Mouse (Mus musculus) limb, embryonic 14.5 days (tissue): ENCODE measurements around the gene Tmem110. TPM values are rescaled to one million over a fixed set of nuclear protein-coding genes. Genes with fewer than 3 reads are reported as not detected.

Source experiments
- ATAC-seq: fragments of 200-750 bp; cut with Nextera tagmentation; 2 replicates; pipeline ENCODE4 v1.8.0; 2017; ENCODE audit warnings: low read depth, moderate number of reproducible peaks, moderate TSS enrichment; ENCODE audit not compliant: low FRiP score
- DNase-seq: peaks from one replicate; pipeline ENCODE4 v3.0.0-alpha.2; 2015; ENCODE audit warnings: low spot score
- H3K27ac ChIP-seq: fragments of 300-500 bp; sonication (generic); replicated peaks from 2 replicates; pipeline ENCODE4 v1.5.1; 2014; ENCODE audit warnings: low read depth, mild to moderate bottlenecking, low read length, moderate library complexity, mixed read lengths
- H3K27me3 ChIP-seq: fragments of 300-500 bp; sonication (generic); 2 replicates; pipeline ENCODE4 v1.6.1; 2014; ENCODE audit warnings: low read length, mixed read lengths; ENCODE audit not compliant: control insufficient read depth, insufficient read depth
- H3K36me3 ChIP-seq: fragments of 300-500 bp; sonication (generic); 2 replicates; pipeline ENCODE4 v1.6.1; 2014; ENCODE audit warnings: mild to moderate bottlenecking, low read length, moderate library complexity, mixed read lengths; ENCODE audit not compliant: control insufficient read depth, insufficient read depth
- H3K4me1 ChIP-seq: fragments of 300-500 bp; sonication (generic); 2 replicates; pipeline ENCODE4 v1.6.1; 2014; ENCODE audit warnings: antibody characterized with exemption, low read length, mixed read lengths; ENCODE audit not compliant: control insufficient read depth, insufficient read depth
- H3K4me2 ChIP-seq: fragments of 300-500 bp; sonication (generic); replicated peaks from 2 replicates; pipeline ENCODE4 v1.6.1; 2014; ENCODE audit warnings: low read depth, mild to moderate bottlenecking, low read length, moderate library complexity; ENCODE audit not compliant: severe bottlenecking
- H3K4me3 ChIP-seq: fragments of 300-500 bp; sonication (generic); replicated peaks from 2 replicates; pipeline ENCODE4 v1.5.1; 2014; ENCODE audit warnings: low read length
- H3K9ac ChIP-seq: fragments of 300-500 bp; sonication (generic); 2 replicates; pipeline ENCODE4 v1.6.1; 2014; ENCODE audit warnings: mild to moderate bottlenecking, low read depth, low read length, moderate library complexity; ENCODE audit not compliant: severe bottlenecking
- H3K9me3 ChIP-seq: fragments of 300-500 bp; sonication (generic); 2 replicates; pipeline ENCODE4 v1.6.1; 2016; ENCODE audit warnings: low read length; ENCODE audit not compliant: control insufficient read depth
- POLR2A ChIP-seq: fragments of 200-500 bp; IDR thresholded peaks from 2 replicates; pipeline ENCODE4 v1.8.0; 2012; ENCODE audit warnings: inconsistent platforms, mild to moderate bottlenecking, moderate library complexity, borderline replicate concordance; ENCODE audit not compliant: insufficient read depth, insufficient read length; ENCODE audit errors: extremely low read depth
- WGBS: fragments of 180-500 bp; shearing (Covaris S2); extraction: QIAGEN DNeasy Blood & Tissue Kit; methylation state at CpG from one replicate; pipeline ENCODE4 v1.1.7; 2014; 5-methylcytosine and 5-hydroxymethylcytosine counted together
- polyA plus RNA-seq, 2 experiments: library from polyadenylated mRNA; depleted of rRNA in 1 of 2; stranded (reverse) in 1 of 2; unstranded in 1 of 2; fragments of >200 nt; fragmentation: Nextera tagmentation in 1 of 2; extraction: Ambion mirVana in 1 of 2; gene quantifications; 2 replicates each; pipeline versions ENCODE4 v1.2.1 to v1.2.3; 2012 to 2014

Tmem110 gene
- polyA plus RNA-seq, 2 experiments = 31.3 to 33.4 TPM

DNA sequence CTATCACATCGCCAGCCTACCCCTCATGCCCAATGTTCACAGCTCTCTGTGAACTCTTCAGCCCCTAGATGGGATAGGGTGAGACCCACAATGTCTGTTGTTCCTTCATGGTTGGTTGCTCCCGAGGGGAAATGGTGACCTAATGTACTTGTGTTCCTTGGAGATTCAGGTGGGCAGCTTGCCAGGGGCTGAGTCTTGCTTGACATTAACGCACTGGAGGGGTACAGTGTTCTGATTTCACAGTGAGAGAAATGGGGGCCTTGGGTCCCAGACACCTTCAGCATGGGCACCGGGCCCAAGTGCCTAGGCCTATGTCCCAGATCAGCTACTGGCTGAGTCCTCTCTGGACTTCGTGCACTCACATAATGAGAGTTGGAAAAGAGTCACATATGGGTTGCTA lies 88.0 kb downstream of the Tmem110 start:
- Histone ChIP-seq H3K27ac (no peak overlapping the region), H3K36me3 (no peaks in the 10 kb centered on the region), H3K4me3 (no peak overlapping the region), H3K9ac (no peak overlapping the region), H3K4me2 (no peak overlapping the region), H3K27me3 (no peaks in the 10 kb centered on the region), H3K9me3 (no peaks in the 10 kb centered on the region), H3K4me1 (no peaks in the 10 kb centered on the region)
- TF ChIP-seq POLR2A = no peak
- 78% methylated on average over 5 of the region's 5 CpGs for WGBS
- ATAC-seq = no peak
- DNase-seq = no peak

DNA sequence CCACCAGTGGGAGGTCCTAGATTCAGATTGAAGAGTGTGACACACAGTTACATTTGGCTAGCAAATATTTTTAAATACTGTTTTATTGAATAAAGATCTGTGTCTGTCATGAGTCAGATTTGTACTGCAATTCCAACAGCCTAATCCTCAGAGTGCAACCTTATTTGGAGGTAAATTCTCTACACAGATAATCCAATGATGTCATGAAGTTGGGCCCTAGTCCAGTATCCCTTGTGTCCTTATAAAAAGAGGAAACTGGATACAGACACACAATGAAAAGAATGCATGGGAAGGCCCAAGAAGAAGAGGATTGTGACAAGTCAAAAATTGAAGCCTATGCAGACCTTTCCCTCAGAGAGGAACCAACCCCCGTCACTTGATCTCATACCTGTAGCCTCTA lies 91.1 kb downstream of the Tmem110 start:
- no peak overlapping the region for H3K27ac ChIP-seq
- WGBS = 89% methylated on average over 1 of the region's 1 CpGs
- H3K4me2 ChIP-seq = no peak overlapping the region
- no peak overlapping the region for H3K9ac ChIP-seq
- ATAC-seq (no peak), DNase-seq (no peak)
- H3K27me3 ChIP-seq = no peaks in the 10 kb centered on the region
- no peaks in the 10 kb centered on the region for H3K36me3 ChIP-seq
- H3K4me1 ChIP-seq = no peaks in the 10 kb centered on the region
- no peak overlapping the region for H3K4me3 ChIP-seq
- no peak for TF ChIP-seq POLR2A
- no peaks in the 10 kb centered on the region for H3K9me3 ChIP-seq

DNA sequence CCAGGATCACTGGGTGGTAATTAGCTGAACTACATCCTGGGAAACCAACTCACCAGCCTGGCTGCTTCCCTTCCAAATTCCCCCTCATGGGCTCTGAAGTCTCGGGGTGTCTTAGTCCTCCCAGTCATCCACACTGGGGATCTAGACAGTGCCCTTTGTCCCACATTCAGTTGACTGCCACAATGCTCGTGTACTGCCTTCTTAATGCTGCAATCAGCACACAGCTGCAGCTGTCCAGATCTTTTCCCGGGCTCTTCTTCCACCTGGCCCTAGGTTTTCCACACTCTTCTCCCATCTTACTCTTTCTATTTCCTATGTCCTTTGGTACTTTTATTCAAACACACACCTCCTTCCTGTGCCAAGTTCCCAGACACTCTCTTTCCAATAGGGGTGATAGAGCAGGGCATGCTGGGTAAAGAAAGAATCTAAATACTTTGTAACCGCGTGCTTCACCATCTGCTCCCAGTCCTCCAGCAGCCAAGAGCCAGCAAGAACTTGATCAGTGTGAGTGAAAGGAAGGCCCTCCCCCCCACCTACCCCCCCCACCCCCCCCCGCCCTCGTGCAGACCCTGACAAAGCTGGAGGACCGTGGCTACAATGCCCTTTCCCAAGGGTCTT lies 96.8 kb downstream of the Tmem110 start:
- no peaks in the 10 kb centered on the region for H3K27me3 ChIP-seq
- no peak for TF ChIP-seq POLR2A
- H3K9ac ChIP-seq = no peak overlapping the region
- H3K36me3 ChIP-seq = no peaks in the 10 kb centered on the region
- H3K9me3 ChIP-seq = no peaks in the 10 kb centered on the region
- no peak overlapping the region for H3K4me2 ChIP-seq
- WGBS = 67% methylated on average over 8 of the region's 8 CpGs
- ATAC-seq (no peak), DNase-seq (no peak)
- H3K4me1 ChIP-seq = no peaks in the 10 kb centered on the region
- no peak overlapping the region for H3K4me3 ChIP-seq
- no peak overlapping the region for H3K27ac ChIP-seq

DNA sequence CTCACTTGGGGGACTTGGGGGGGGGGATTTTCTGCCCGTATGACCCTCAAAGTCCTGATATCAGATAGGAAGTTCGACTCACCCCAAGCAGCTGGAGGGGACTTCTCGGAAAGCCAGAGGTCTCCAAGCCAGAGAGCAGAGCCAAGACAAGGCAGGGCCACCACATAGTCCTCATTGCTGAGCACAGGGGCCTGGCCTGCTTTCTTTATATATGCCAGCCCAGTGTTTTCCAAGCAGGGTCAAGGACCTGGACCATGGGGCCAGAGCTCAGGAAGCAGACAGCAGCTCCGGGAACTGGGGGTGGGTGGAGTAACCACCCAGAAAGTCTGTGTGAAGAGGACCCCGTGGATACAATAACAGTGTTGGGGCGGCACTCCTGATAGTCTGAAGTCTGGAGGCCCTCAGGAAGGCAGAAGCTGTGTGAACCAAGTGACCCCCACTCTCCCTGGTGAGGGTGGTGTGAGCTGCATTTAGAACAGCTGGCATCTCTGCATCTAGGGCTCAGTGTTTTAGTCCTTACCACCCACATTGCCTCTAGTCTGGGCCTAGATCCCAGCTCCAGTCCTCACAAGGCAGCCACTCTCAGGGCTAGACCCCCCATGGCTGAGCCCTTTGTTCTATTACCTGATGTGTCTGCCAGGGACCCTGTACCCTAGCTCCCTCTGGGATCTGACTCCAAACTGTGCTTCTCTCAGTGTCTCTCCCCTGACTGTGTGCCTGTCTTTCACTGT lies 98.2 kb downstream of the Tmem110 start, which contains the start of gene Itih3:
Gene Itih3, minus strand, starts transcription at position 386 of the 731 bp plus-strand sequence.
- ATAC-seq = no peak

DNA sequence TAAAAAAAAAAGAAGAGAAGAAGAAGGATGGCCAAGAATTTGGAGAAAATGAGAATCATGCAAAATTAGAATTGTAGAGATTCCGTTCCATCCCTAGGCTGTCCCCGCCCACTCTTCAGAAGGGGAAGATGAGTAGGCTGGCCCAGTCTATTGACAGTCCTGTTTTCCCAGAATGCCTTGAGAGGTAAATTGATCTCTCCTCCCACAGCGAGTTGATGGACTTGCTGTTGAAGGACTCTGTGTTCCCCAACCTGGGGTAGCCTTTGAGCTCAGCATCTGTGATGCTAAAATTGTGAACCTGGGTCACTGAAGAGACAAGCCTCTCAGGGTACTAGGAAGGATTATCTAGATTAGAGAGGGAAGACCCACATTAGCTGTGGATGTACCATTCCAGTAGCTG lies 100.1 kb downstream of the Tmem110 start:
- no peaks in the 10 kb centered on the region for H3K27me3 ChIP-seq
- H3K27ac ChIP-seq = no peak overlapping the region
- DNase-seq (no peak), ATAC-seq (no peak)
- no peaks in the 10 kb centered on the region for H3K4me1 ChIP-seq
- H3K36me3 ChIP-seq = no peaks in the 10 kb centered on the region
- TF ChIP-seq POLR2A = no peak
- H3K4me2 ChIP-seq = no peak overlapping the region
- no peaks in the 10 kb centered on the region for H3K9me3 ChIP-seq
- H3K4me3 ChIP-seq = no peak overlapping the region
- H3K9ac ChIP-seq = no peak overlapping the region
- 92% methylated on average over 3 of the region's 3 CpGs for WGBS

More for the DNA sequence above, 98.2 kb downstream of the Tmem110 start, which contains the start of gene Itih3:
- DNase-seq = no peak
- H3K4me1 ChIP-seq = no peaks in the 10 kb centered on the region
- H3K9ac ChIP-seq = no peak within 1 kb of the TSS
- H3K9me3 ChIP-seq = no peaks in the 10 kb centered on the region
- WGBS = 64% methylated on average over 6 of the region's 6 CpGs
- no peaks in the 10 kb centered on the region for H3K27me3 ChIP-seq
- no peak within 1 kb of the TSS for H3K27ac ChIP-seq
- no peak for TF ChIP-seq POLR2A
- H3K4me3 ChIP-seq = no peak within 1 kb of the TSS
- no peaks in the 10 kb centered on the region for H3K36me3 ChIP-seq
- H3K4me2 ChIP-seq = no peak within 1 kb of the TSS

Other genes starting within 250 kb of the Tmem110 start
- 105 and 112 TPM in 2 replicates for gene Prkcd, start 199.4 kb upstream of the Tmem110 start, polyA plus RNA-seq (2012; rRNA removed)
- gene Prkcd, start 199.4 kb upstream of the Tmem110 start, polyA plus RNA-seq (2014; fragmentation: Nextera tagmentation; extraction: Ambion mirVana) = 46.1 and 55.6 TPM in 2 replicates
- gene Rft1, start 171.2 kb upstream of the Tmem110 start, polyA plus RNA-seq (2012; rRNA removed) = 21.3 and 26.6 TPM in 2 replicates
- gene Rft1, start 171.2 kb upstream of the Tmem110 start, polyA plus RNA-seq (2014; fragmentation: Nextera tagmentation; extraction: Ambion mirVana) = 14.3 and 15.4 TPM in 2 replicates
- 6.5 and 7.7 TPM in 2 replicates for gene Sfmbt1, start 110.7 kb upstream of the Tmem110 start, polyA plus RNA-seq (2012; rRNA removed)
- 14.0 and 16.5 TPM in 2 replicates for gene Sfmbt1, start 110.7 kb upstream of the Tmem110 start, polyA plus RNA-seq (2014; fragmentation: Nextera tagmentation; extraction: Ambion mirVana)
- gene Mustn1, start 53.6 kb downstream of the Tmem110 start, polyA plus RNA-seq (2012; rRNA removed) = 17.7 and 18.1 TPM in 2 replicates
- gene Mustn1, start 53.6 kb downstream of the Tmem110 start, polyA plus RNA-seq (2014; fragmentation: Nextera tagmentation; extraction: Ambion mirVana) = 18.8 and 24.8 TPM in 2 replicates
- gene Itih4, start 60.9 kb downstream of the Tmem110 start, polyA plus RNA-seq (2012; rRNA removed) = 0.08 TPM in 2 replicates
- not detected in 2 replicates for gene Itih4, start 60.9 kb downstream of the Tmem110 start, polyA plus RNA-seq (2014; fragmentation: Nextera tagmentation; extraction: Ambion mirVana)
- 0.13 and 0.21 TPM in 2 replicates for gene Itih3, start 98.2 kb downstream of the Tmem110 start, polyA plus RNA-seq (2012; rRNA removed)
- 0.12 and 0.36 TPM in 2 replicates for gene Itih3, start 98.2 kb downstream of the Tmem110 start, polyA plus RNA-seq (2014; fragmentation: Nextera tagmentation; extraction: Ambion mirVana)
- 0.03 TPM in 1 of 2 replicates, not detected in the other for gene Itih1, start 117.7 kb downstream of the Tmem110 start, polyA plus RNA-seq (2012; rRNA removed)
- not detected in 2 replicates for gene Itih1, start 117.7 kb downstream of the Tmem110 start, polyA plus RNA-seq (2014; fragmentation: Nextera tagmentation; extraction: Ambion mirVana)
- 8.0 TPM in 2 replicates for gene Nek4, start 125.8 kb downstream of the Tmem110 start, polyA plus RNA-seq (2012; rRNA removed)
- 8.8 and 8.9 TPM in 2 replicates for gene Nek4, start 125.8 kb downstream of the Tmem110 start, polyA plus RNA-seq (2014; fragmentation: Nextera tagmentation; extraction: Ambion mirVana)
- gene Glt8d1, start 175.8 kb downstream of the Tmem110 start, polyA plus RNA-seq (2012; rRNA removed) = 108 and 128 TPM in 2 replicates
- gene Glt8d1, start 175.8 kb downstream of the Tmem110 start, polyA plus RNA-seq (2014; fragmentation: Nextera tagmentation; extraction: Ambion mirVana) = 67.9 and 70.4 TPM in 2 replicates
- 339 and 364 TPM in 2 replicates for gene Spcs1, start 176.1 kb downstream of the Tmem110 start, polyA plus RNA-seq (2012; rRNA removed)
- 423 and 460 TPM in 2 replicates for gene Spcs1, start 176.1 kb downstream of the Tmem110 start, polyA plus RNA-seq (2014; fragmentation: Nextera tagmentation; extraction: Ambion mirVana)
- gene Pbrm1, start 193.5 kb downstream of the Tmem110 start, polyA plus RNA-seq (2012; rRNA removed) = 26.8 and 29.5 TPM in 2 replicates
- 88.5 and 92.8 TPM in 2 replicates for gene Pbrm1, start 193.5 kb downstream of the Tmem110 start, polyA plus RNA-seq (2014; fragmentation: Nextera tagmentation; extraction: Ambion mirVana)
- 118 and 139 TPM in 2 replicates for gene Gnl3, start 193.6 kb downstream of the Tmem110 start, polyA plus RNA-seq (2012; rRNA removed)
- gene Gnl3, start 193.6 kb downstream of the Tmem110 start, polyA plus RNA-seq (2014; fragmentation: Nextera tagmentation; extraction: Ambion mirVana) = 105 and 117 TPM in 2 replicates